Mouse (Mus musculus): ENCODE measurements at regions not wholly inside any gene's neighbourhood (a gene's known extent, or its start where the extent isn't known, plus 50 kb on each side); places are given as distances from the start of the nearest gene placed in this dataset.

DNA sequence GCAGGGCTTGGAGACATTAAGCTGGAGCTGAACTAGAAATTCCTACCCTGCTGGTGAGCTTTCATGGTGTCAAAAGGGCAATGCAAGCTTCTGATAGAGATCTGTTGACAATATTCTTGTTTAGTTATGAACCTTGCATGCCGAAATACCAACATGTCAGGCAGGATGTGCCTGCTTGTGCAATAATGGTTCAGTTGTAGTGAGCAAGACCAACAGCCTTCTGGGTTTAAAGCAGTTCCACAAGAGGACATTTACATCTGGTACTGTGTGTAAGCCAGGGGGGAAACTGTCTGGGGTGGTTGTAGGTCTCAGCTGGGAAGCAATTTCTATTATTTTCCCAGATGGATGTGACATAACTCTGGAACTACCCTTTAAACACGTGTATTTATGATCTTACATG lies 987.6 kb upstream of the Gm38303 start:
- DNase-seq (ENCODE audit: low read depth, low spot score) = no peak

DNA sequence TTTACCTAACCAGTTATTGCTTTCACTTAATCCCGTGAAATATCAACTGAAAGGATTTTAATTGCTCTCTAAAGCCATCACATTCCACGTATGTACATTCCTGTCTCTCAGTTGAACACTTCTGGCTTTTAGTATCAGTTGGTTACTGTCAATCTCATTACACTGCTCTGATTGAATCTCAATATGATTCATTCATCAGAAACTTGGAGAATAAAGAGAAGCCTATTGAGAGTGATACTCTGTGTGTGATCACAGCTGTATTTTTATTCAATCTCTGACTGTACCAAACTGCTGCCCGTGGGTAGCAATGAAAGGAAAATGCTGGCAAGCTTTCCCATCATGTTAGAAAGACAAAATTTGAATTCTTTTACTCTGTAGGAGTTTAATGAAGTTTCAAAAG lies 957.5 kb upstream of the Gm38303 start:
- no peak for DNase-seq (ENCODE audit: low read depth, low spot score)

DNA sequence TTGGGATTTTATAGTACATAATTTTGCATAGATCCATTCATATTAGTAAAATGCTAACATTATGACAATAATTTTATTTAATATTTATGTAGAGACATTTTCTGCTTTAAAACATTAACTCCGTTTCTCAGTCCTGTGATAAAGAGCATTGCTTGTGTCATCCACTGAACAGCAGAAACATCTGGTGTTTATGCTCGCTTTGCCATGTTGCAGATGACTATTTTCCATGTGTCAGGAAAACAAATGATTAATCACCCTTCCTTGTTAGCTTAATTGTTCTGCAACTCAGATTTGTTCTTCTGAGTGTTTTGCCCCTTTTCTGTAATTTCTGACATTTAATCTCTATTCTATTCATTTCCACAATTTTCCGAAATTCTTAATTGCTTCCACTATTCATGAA lies 925.6 kb upstream of the Gm38303 start:
- DNase-seq (ENCODE audit: low read depth, low spot score) = no peak

DNA sequence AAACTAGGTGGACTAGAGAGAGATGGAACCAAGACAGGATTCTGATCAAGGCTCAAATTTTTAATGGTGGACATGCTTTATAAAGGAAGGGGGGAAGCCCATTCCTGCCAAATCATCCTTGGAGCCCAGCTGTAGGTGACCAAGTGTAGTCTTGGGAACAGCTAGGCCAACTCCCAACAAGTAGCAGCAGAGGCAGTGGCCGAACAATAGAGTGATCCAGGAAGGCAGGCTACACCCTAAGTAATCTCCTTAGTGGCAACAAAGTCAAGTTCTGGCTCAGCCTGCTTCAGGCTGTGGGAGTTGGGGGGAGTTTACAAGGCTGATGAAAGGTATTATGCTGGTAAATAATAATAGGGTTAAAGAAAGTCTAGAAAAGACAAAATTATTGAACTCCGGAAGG lies 878.5 kb upstream of the Gm38303 start:
- peak; percentile 82 for DNase-seq (ENCODE audit: low read depth, low spot score)

DNA sequence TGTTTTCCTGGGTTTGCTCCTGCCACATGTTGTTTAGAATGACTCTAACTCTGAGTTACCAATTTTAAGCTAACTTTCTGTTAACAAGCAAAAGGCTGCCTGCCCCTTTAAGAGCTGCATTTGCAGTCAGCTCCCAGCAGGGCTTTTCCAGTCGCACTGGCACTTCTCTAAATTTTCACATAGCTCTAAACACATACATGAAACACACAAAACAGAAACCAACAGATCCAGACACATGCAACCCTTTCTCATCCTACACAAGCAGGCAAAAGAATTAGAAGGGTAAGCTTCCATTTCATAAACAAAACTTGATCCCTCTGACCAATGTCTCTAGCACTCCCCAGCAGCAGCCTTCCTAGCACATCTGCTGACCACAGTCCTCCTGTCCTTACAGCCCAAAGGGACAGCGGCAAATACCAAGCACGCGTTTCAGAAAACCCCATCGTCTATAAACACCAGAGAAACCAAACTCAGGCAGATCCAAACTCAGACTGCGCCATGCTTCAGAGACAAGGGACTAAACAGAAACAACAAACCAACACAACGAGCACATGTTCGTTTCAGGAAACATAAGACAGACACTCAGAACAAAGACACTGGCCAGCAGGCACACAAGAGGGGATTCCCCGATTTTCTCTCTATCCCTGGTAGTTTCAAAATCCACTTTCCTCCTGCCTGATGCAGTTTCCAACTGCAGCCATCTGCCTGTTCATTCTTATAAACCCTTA lies 877.6 kb upstream of the Gm38303 start:
- peak; percentile 84 for DNase-seq (ENCODE audit: low read depth, low spot score)

DNA sequence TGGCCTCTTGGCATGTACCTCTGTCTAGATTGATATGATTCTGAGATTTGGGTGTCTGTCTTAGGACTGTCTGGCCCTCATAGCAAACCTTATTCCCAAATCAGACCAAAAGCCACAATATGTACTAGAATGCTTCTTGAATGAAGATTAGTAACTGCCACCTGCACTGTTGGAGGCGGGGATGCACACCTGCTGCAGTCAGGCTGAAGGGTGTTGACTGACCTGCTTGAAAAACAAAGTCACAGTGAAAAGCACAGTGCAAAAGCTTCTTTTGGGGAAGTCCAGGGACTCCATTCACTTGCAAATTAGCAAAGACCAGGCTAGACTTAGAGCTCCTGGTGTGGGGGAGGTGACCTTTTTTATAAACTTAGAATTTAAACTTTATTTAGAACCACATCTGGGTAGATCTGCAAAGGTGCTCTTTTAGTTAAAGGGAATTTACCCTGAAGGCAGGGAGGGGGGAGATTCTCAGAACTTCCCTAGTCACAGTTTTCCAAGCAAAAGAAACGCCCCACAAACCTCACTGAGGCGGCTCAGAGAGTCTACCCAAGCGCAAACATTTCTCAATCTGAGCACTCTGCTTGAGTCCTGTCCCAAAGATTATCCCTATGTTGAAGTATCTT lies 876.9 kb upstream of the Gm38303 start:
- peak; percentile 96 for DNase-seq (ENCODE audit: low read depth, low spot score)

DNA sequence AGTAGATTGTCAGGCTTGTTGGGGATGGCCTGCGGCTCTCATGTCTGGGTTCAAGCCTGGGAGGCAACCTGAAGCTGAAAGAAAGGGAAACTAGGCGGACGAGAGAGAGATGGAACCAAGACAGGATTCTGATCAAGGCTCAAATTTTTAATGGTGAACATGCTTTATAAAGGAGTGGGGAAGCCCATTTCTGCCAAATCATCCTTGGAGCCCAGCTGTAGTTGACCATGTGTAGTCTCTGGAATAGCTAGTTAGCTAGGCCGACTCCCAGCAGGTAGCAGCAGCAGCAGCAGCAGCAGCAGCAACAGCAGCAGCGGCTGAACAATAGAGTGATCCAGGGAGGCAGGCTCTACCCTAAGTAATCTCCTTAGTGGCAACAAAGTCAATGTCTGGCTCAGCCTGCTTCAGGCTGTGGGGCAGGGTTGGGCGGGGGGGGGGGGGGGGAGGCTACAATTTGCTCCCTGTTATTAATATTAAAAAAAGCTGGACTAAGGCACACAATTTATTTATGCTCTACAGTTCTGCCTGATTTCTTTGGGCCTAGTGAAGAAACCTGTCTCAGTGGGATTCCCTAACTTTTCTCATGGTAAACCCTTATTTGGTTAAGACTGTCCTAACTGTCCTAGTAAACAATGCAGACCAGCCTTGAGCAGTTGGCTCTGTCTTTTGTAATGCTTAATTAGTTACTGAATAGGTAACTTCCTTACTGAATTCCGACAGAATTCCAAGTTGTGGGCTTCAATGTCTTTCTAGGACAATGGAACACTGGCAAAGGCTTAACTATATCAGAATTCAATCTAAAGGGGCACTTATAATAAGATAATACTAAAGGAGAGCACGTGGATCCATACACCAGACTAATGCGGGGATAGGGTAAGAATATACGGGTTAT lies 875.7 kb upstream of the Gm38303 start:
- DNase-seq (ENCODE audit: low read depth, low spot score) = peak; percentile 95

DNA sequence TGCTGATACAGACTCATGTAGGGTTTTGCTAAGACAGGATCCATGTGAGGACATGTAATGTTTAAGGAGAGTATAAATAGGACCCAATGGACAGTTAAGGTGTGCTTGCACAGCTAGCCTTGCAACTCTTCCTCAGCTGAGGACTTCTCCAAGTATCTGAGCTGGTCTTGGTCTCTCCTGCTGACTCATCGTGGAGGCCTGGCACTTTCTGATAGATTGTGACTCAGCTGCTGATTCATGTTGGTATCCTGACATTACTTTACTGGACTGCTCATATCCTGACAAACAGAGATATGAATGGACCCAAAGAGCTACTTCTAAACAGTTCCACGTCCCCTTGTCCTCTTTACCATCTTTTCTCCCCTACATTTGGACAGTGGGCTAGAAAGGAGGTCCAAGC lies 838.5 kb upstream of the Gm38303 start:
- no peak for DNase-seq (ENCODE audit: low read depth, low spot score)

DNA sequence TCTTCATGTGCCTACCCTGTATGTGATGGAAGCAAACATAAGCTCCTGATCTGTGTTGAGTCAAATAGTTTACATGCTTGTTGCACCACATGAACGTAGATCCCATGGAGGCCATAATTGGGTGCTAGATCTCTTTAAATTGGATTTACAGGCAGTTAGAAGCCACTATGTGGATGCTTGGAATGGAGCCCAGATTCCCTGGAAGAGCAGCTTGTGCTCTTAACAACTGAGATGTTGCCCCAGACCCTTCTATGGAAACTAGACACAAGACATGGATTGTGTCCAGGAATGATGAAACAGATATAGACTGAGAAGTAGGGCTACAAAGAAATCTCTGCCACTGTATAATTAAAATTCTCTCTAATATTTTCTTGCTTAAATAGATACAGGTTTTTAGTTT lies 819.9 kb upstream of the Gm38303 start:
- DNase-seq (ENCODE audit: low read depth, low spot score) = no peak

All from ES-CJ7 (cell line).